Mouse (Mus musculus): ENCODE data around the gene Thegl. TPM values are rescaled to one million over a fixed set of nuclear protein-coding genes. Genes with fewer than 3 reads are reported as not detected.

Thegl gene
- polyA plus RNA-seq, 1 experiment from 2014 or later: 1.2 TPM

DNA sequence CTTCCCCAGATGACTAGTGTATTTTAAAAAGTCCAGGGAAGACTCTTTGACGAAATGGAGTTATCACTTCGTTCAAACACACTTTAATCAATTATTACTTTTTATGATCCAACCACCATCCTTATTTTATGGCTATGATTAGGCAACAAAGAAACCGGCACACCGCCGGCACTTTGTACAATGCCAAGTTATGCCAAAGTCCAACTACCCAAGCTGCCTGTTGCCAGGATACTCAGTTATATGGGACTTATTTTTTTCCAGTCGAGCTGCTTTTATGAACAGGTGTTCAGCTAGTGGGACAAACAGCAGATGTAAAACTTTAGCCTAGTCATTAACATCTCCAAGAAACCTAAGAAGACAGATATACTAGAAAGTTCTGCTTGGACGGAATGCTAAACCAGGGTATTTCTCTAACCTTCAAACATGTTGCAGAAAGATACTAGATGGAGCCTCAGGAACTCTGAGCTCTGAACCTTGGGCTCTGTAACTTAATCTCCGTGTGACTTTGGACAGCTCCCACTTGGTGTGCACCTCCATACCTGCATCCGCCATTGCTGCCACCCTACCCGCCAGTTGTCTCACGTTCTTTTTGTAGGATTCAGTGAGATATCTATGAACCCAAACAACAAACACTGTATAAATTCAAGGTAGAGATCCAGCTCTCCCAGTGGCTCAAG lies 91.5 kb downstream of the Thegl start:
- no peak overlapping the region for H3K4me2 ChIP-seq (ENCODE audit: low read length)
- H3K27me3 ChIP-seq (replicated peaks; ENCODE audit: control insufficient read depth, insufficient read depth, low read length): no peaks in the 10 kb centered on the region
- H3K27ac ChIP-seq (ENCODE audit: low read depth): peak overlapping the region; percentile 81
- ATAC-seq (replicated peaks; ENCODE audit: low FRiP score, low TSS enrichment, low read depth): peak; percentile 92
- no peaks in the 10 kb centered on the region for H3K36me3 ChIP-seq (ENCODE audit: control insufficient read depth, insufficient read depth, low read length)
- H3K4me3 ChIP-seq (ENCODE audit: low read depth, low read length): no peak overlapping the region
- H3K4me1 ChIP-seq (replicated peaks; ENCODE audit: control insufficient read depth, insufficient read depth, low read length): 0 out of 2 replicates have a peak, but pooled peaks cover 5% of the 10 kb centered on the region
- 72% methylated on average over 11 of the region's 11 CpGs for WGBS
- H3K9ac ChIP-seq (ENCODE audit: low read length): no peak overlapping the region
- H3K9me3 ChIP-seq (ENCODE audit: control insufficient read depth, low read length): no peaks in the 10 kb centered on the region
- peak; percentile 54 for DNase-seq (ENCODE audit: low spot score)

DNA sequence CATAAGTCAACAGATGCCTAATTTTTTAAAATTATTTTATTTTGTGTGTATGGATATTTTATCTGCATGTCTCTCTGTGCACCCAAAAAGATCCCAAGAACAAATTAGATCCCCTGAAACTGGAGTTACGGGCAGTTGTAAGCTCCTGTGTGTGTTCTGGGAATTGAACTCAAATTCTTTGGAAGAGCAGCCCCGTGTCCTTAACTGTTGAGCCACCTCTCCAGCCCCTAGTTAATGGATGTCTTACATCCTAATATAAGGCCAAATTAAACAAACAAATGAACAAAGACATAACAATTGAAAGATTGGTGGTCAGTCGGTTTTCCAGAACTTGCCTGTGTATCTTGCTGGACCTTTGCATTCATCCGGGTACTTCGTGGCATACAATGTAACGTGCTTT lies 93.0 kb downstream of the Thegl start:
- DNase-seq (ENCODE audit: low spot score) (no peak), ATAC-seq (replicated peaks; ENCODE audit: low FRiP score, low TSS enrichment, low read depth) (no peak)
- Histone ChIP-seq H3K27ac (ENCODE audit: low read depth) (no peak overlapping the region), H3K36me3 (ENCODE audit: control insufficient read depth, insufficient read depth, low read length) (no peaks in the 10 kb centered on the region), H3K27me3 (replicated peaks; ENCODE audit: control insufficient read depth, insufficient read depth, low read length) (no peaks in the 10 kb centered on the region), H3K9ac (ENCODE audit: low read length) (no peak overlapping the region), H3K4me1 (replicated peaks; ENCODE audit: control insufficient read depth, insufficient read depth, low read length) (0 out of 2 replicates have a peak, but pooled peaks cover 5% of the 10 kb centered on the region), H3K9me3 (ENCODE audit: control insufficient read depth, low read length) (no peaks in the 10 kb centered on the region), H3K4me3 (ENCODE audit: low read depth, low read length) (no peak overlapping the region), H3K4me2 (ENCODE audit: low read length) (no peak overlapping the region)
- 92% methylated on average over 6 of the region's 6 CpGs for WGBS

DNA sequence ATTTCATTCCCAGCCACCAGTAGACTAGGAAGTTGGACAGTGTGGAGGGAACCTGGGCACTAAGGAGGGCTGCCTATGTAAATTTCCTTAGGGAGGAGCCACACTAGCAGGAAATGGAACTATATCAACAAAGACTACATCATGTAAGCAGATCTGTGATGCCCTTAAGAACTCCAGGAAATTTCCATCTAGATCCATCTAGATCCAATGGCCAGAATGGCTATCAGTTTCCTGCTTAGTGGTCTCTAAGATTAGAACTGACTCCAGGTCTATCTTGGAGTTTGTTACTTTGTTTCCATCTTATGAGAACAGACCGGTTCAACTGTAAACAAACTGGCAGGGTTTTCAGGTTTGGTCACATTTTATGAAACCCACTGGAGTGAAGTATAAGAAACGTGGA lies 94.0 kb downstream of the Thegl start:
- DNase-seq (ENCODE audit: low spot score) (no peak), ATAC-seq (replicated peaks; ENCODE audit: low FRiP score, low TSS enrichment, low read depth) (no peak)
- peaks cover 8% of the 10 kb centered on the region for H3K4me1 ChIP-seq (replicated peaks; ENCODE audit: control insufficient read depth, insufficient read depth, low read length)
- 31% methylated on average over 2 of the region's 2 CpGs for WGBS
- no peaks in the 10 kb centered on the region for H3K36me3 ChIP-seq (ENCODE audit: control insufficient read depth, insufficient read depth, low read length)
- no peak overlapping the region for H3K27ac ChIP-seq (ENCODE audit: low read depth)
- no peaks in the 10 kb centered on the region for H3K9me3 ChIP-seq (ENCODE audit: control insufficient read depth, low read length)
- H3K4me3 ChIP-seq (ENCODE audit: low read depth, low read length): no peak overlapping the region
- H3K9ac ChIP-seq (ENCODE audit: low read length): no peak overlapping the region
- no peak overlapping the region for H3K4me2 ChIP-seq (ENCODE audit: low read length)
- no peaks in the 10 kb centered on the region for H3K27me3 ChIP-seq (replicated peaks; ENCODE audit: control insufficient read depth, insufficient read depth, low read length)

Other genes with a start within 250 kb of the Thegl start
- gene Aasdh, start 110.5 kb upstream of the Thegl start, polyA plus RNA-seq (2014; fragmentation: Nextera tagmentation; extraction: Ambion mirVana): 18.2 and 25.4 TPM in 2 replicates
- 241 and 252 TPM in 2 replicates for gene Paics, start 64.7 kb upstream of the Thegl start, polyA plus RNA-seq (2014; fragmentation: Nextera tagmentation; extraction: Ambion mirVana)
- 39.2 and 43.6 TPM in 2 replicates for gene Ppat, start 64.4 kb upstream of the Thegl start, polyA plus RNA-seq (2014; fragmentation: Nextera tagmentation; extraction: Ambion mirVana)
- 91.6 and 98.2 TPM in 2 replicates for gene Srp72, start 41.3 kb upstream of the Thegl start, polyA plus RNA-seq (2014; fragmentation: Nextera tagmentation; extraction: Ambion mirVana)
- gene Arl9, start 12.0 kb upstream of the Thegl start, polyA plus RNA-seq (2014; fragmentation: Nextera tagmentation; extraction: Ambion mirVana): 0.77 TPM in 1 of 2 replicates, not detected in the other
- 6.7 and 8.5 TPM in 2 replicates for gene Hopx, start 99.1 kb downstream of the Thegl start, polyA plus RNA-seq (2014; fragmentation: Nextera tagmentation; extraction: Ambion mirVana)
- gene Spink2, start 195.4 kb downstream of the Thegl start, polyA plus RNA-seq (2014; fragmentation: Nextera tagmentation; extraction: Ambion mirVana): 1.3 and 1.6 TPM in 2 replicates
- 33.6 and 35.7 TPM in 2 replicates for gene Rest, start 249.5 kb downstream of the Thegl start, polyA plus RNA-seq (2014; fragmentation: Nextera tagmentation; extraction: Ambion mirVana)

Data from intestine, embryonic 14.5 days (tissue).